Mouse (Mus musculus) kidney, embryonic 16.5 days (tissue): ENCODE results near the gene Phkg2. TPM values are rescaled to one million over a fixed set of nuclear protein-coding genes. Genes with fewer than 3 reads are reported as not detected.

Source experiments
- ATAC-seq: fragments of 200-750 bp; cut with Nextera tagmentation; 2 replicates; pipeline ENCODE4 v1.8.0; 2017; ENCODE audit warnings: moderate TSS enrichment; ENCODE audit not compliant: low FRiP score, low TSS enrichment
- H3K27ac ChIP-seq: fragments of 300-500 bp; sonication (generic); 2 replicates; pipeline ENCODE4 v1.5.1; 2014; ENCODE audit warnings: low read length
- H3K27me3 ChIP-seq: fragments of 300-500 bp; sonication (generic); 2 replicates; pipeline ENCODE4 v1.6.1; 2014; ENCODE audit warnings: low read length, control low read depth, mixed read lengths; ENCODE audit not compliant: insufficient read depth
- H3K36me3 ChIP-seq: fragments of 300-500 bp; sonication (generic); 2 replicates; pipeline ENCODE4 v1.6.1; 2014; ENCODE audit warnings: low read length, control low read depth, mixed read lengths; ENCODE audit not compliant: insufficient read depth
- H3K4me1 ChIP-seq: fragments of 300-500 bp; sonication (generic); 2 replicates; pipeline ENCODE4 v1.6.1; 2014; ENCODE audit warnings: low read length, control low read depth, mixed read lengths; ENCODE audit not compliant: insufficient read depth
- H3K4me2 ChIP-seq: fragments of 300-500 bp; sonication (generic); replicated peaks from 2 replicates; pipeline ENCODE4 v1.6.1; 2014; ENCODE audit warnings: low read depth, low read length
- H3K4me3 ChIP-seq: fragments of 300-500 bp; sonication (generic); 2 replicates; pipeline ENCODE4 v1.5.1; 2014; ENCODE audit warnings: mild to moderate bottlenecking, low read length
- H3K9ac ChIP-seq: fragments of 300-500 bp; sonication (generic); replicated peaks from 2 replicates; pipeline ENCODE4 v1.6.1; 2014; ENCODE audit warnings: low read length
- H3K9me3 ChIP-seq: fragments of 300-500 bp; sonication (generic); 2 replicates; pipeline ENCODE4 v1.6.1; 2016; ENCODE audit warnings: low read length, control low read depth
- WGBS: fragments of 180-500 bp; shearing (Covaris S2); extraction: QIAGEN DNeasy Blood & Tissue Kit; methylation state at CpG from one replicate; pipeline ENCODE4 v1.1.7; 2014; 5-methylcytosine and 5-hydroxymethylcytosine counted together
- polyA plus RNA-seq: library from polyadenylated mRNA; unstranded; fragments of >200 nt; fragmentation: Nextera tagmentation; extraction: Ambion mirVana; gene quantifications from 2 replicates; pipeline ENCODE4 v1.2.1, GENCODE M21; 2015

Phkg2 gene
- polyA plus RNA-seq, 1 experiment from 2014 or later, result 40.7 TPM

DNA sequence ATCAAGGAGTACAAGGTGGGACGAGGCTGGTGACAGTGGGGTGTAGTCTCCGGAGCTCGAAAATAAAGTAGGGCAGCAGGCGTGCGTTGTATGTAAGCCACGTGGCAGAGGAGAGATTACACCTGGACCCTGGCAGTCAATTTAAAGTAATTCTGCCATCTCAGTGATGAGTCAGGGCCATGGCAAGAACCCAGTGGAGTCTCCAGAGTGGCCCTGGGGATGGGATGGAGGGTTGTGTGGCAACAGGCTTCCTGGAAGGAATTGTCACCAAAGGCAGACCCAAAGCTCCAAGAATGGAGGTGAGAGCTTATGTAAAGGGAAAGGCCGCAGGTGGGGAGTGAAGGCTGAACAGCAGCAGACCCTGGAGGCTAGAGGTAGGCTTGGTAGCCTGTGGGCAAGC lies 27.5 kb downstream of the Phkg2 start:
- peaks cover 73% of the 10 kb centered on the region for H3K36me3 ChIP-seq
- no peak for ATAC-seq
- 93% methylated on average over 7 of the region's 7 CpGs for WGBS
- no peak overlapping the region for H3K4me3 ChIP-seq
- H3K9me3 ChIP-seq, result no peaks in the 10 kb centered on the region
- H3K9ac ChIP-seq, result no peak overlapping the region
- H3K27ac ChIP-seq, result no peak overlapping the region
- H3K4me2 ChIP-seq, result no peak overlapping the region
- no peaks in the 10 kb centered on the region for H3K27me3 ChIP-seq
- no peaks in the 10 kb centered on the region for H3K4me1 ChIP-seq

DNA sequence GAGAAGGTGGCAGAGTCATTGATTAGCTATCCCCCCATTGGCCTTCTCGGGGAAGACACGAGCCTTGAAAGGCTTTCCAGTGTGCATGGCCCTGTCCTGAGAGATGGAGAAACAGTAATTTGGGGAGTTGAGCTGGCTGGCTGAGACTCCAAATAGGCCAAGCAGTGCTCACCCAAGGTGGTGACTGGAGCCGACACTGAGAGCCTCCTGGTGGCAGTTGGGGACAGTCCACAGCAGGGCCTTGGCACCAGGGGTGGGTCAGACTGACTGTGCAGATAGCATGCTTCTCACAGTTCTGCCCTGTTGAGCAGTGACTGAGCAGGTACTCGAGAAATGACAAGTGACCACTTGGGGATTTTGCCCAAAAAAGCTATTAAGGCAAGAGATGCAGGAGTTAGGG lies 28.6 kb downstream of the Phkg2 start:
- 79% methylated on average over 4 of the region's 4 CpGs for WGBS
- peaks cover 62% of the 10 kb centered on the region for H3K36me3 ChIP-seq
- H3K9me3 ChIP-seq, result no peaks in the 10 kb centered on the region
- no peaks in the 10 kb centered on the region for H3K4me1 ChIP-seq
- no peak overlapping the region for H3K4me2 ChIP-seq
- no peak for ATAC-seq
- no peak overlapping the region for H3K4me3 ChIP-seq
- H3K27me3 ChIP-seq, result no peaks in the 10 kb centered on the region
- no peak overlapping the region for H3K27ac ChIP-seq
- H3K9ac ChIP-seq, result no peak overlapping the region

DNA sequence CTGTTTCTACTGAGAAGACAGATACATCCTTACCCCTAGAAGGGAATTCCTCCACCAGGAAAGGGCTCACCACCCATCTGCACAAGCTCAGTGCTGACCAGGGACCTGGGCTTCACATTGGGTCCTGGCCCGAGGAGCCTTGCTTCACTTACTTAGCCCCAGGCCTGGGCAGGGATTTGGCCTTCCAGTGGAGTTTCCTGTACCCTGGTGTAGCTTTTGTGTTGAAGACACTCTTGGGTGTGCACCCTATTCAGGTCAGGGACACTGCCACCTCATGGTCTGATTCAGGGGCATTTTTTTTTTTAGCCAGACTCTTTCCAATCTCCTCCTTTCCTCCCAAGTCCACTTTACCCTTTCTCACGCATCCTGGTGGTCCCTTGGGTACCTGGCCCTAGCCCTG lies 29.8 kb downstream of the Phkg2 start:
- Histone ChIP-seq H3K4me3 (no peak overlapping the region), H3K27ac (no peak overlapping the region), H3K36me3 (peaks cover 50% of the 10 kb centered on the region), H3K4me1 (no peaks in the 10 kb centered on the region), H3K9ac (no peak overlapping the region), H3K27me3 (no peaks in the 10 kb centered on the region), H3K9me3 (no peaks in the 10 kb centered on the region), H3K4me2 (no peak overlapping the region)
- no peak for ATAC-seq
- WGBS, result 83% methylated on average over 2 of the region's 2 CpGs

DNA sequence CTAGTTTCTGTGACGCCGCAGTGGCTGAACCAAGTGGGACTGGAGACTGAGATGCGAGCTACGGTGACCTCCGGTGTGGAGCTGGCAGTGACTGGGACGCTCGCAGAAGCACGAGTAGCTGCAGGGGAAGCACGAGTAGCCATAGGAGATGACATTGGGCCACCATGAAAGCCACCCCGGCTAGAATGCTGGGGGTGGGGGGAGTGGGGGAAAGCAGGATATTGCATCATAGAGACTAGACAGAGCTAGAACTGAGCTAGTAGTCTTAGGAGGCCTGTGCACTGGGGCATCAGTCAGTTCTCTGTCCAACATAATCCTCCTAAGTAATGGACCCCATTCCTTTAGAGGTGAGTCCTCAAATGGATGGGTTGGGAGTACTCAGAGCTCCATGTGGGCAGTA lies 31.1 kb downstream of the Phkg2 start:
- 91% methylated on average over 10 of the region's 10 CpGs for whole genome bisulfite sequencing
- H3K36me3 ChIP-seq, result peaks cover 49% of the 10 kb centered on the region
- H3K4me2 ChIP-seq, result no peak overlapping the region

DNA sequence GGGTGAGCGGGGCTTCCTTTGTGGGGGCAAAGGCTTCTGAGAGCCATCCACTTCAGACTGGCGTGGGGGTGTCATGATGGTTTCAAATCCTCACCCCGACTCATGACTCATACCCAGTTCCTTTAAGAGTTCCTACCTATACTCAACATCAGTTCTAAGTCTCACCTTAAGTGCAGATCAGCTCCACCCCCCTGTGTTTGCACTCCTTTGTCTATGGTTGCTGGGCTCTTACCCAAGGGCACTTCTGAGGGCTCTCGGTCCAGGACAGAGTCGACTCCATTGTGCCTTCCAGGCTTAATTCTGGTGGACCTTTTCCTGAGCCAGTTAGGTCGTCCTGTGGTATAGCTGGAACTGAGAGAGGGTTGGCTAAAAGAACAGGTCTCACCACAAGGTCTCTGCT lies 34.0 kb downstream of the Phkg2 start:
- Histone ChIP-seq H3K27ac (no peak overlapping the region), H3K9ac (no peak overlapping the region), H3K36me3 (peaks cover 56% of the 10 kb centered on the region), H3K4me2 (no peak overlapping the region), H3K4me3 (no peak overlapping the region), H3K4me1 (no peaks in the 10 kb centered on the region), H3K27me3 (no peaks in the 10 kb centered on the region), H3K9me3 (peaks cover 6% of the 10 kb centered on the region; the same call in 1 of the 2 replicates)
- ATAC-seq, result no peak
- WGBS, result 91% methylated on average over 6 of the region's 6 CpGs

More for the DNA sequence above, 31.1 kb downstream of the Phkg2 start:
- no peaks in the 10 kb centered on the region for H3K27me3 ChIP-seq
- H3K27ac ChIP-seq, result no peak overlapping the region
- no peak overlapping the region for H3K9ac ChIP-seq
- ATAC-seq, result no peak
- no peaks in the 10 kb centered on the region for H3K4me1 ChIP-seq
- H3K4me3 ChIP-seq, result no peak overlapping the region
- no peaks in the 10 kb centered on the region for H3K9me3 ChIP-seq

DNA sequence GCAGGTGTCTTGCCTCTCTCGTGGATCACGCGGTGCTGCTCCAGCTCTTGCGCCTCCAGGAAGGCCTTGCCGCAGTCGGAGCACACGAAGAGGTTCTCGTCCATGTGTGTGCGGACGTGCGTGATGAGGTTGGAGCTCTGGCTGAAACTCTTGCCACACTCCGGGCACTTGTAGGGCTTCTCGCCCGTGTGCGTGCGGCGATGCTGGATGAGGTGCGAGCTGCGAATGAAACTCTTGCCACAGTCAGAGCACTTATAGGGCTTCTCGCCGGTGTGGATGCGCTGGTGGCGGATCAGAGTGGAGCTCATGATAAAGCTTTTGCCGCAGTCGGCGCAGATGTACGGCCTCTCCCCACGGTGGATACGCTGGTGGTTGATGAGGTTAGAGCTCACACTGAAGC lies 37.9 kb downstream of the Phkg2 start:
- no peak for ATAC-seq
- 95% methylated on average over 29 of the region's 29 CpGs for WGBS
- H3K36me3 ChIP-seq, result peaks cover 47% of the 10 kb centered on the region

DNA sequence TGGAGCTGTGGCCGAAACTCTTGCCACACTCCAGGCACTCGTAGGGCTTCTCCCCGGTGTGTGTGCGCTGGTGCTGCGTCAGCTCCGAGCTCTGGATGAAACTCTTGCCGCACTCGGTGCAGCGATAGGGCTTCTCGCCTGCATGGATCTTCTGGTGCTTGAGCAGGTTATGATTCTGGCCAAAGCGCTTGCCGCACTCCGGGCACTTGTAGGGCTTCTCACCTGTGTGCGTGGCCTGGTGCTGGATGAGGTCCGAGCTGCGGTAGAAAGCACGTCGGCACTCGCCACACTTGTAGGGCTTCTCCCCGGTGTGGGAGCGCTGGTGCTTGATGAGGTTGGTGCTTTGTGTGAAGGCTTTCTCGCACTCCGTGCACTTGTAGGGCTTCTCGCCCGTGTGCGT lies 38.4 kb downstream of the Phkg2 start:
- peaks cover 47% of the 10 kb centered on the region for H3K36me3 ChIP-seq
- no peak overlapping the region for H3K9ac ChIP-seq
- WGBS, result 97% methylated on average over 26 of the region's 26 CpGs
- H3K27ac ChIP-seq, result no peak overlapping the region
- H3K9me3 ChIP-seq, result peaks cover 7% of the 10 kb centered on the region; the same call in 1 of the 2 replicates
- H3K27me3 ChIP-seq, result no peaks in the 10 kb centered on the region
- peaks cover 17% of the 10 kb centered on the region for H3K4me1 ChIP-seq
- no peak overlapping the region for H3K4me2 ChIP-seq
- H3K4me3 ChIP-seq, result no peak overlapping the region
- no peak for ATAC-seq

More for the DNA sequence above, 37.9 kb downstream of the Phkg2 start:
- Histone ChIP-seq H3K27ac (no peak overlapping the region), H3K9ac (no peak overlapping the region), H3K4me3 (no peak overlapping the region), H3K27me3 (no peaks in the 10 kb centered on the region), H3K9me3 (peaks cover 7% of the 10 kb centered on the region; the same call in 1 of the 2 replicates), H3K4me2 (no peak overlapping the region), H3K4me1 (peaks cover 13% of the 10 kb centered on the region)

DNA sequence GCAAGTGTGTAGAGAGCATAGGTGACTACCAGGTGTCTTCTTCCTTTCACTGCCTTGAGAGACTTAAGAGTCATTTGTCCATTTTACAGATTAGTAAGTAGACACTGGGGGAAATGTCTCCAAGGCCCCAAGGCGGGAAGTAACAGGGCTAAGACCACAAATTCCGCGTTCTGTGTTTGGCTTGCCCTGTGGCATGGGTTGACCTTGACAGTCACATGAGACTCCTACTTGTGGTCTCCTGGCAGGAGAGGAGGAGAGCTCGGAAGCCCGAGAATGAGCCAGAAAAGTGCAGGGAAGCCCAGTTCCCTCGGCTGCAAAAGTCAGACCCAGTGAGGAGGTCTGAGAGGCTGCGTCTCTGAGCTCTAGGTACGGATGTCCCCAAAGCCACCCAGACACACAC lies 40.4 kb downstream of the Phkg2 start:
- H3K4me1 ChIP-seq, result peaks cover 17% of the 10 kb centered on the region
- H3K9ac ChIP-seq, result peak overlapping the region; percentile 99
- peaks cover 43% of the 10 kb centered on the region for H3K36me3 ChIP-seq
- H3K27ac ChIP-seq, result no peak overlapping the region
- no peak for ATAC-seq
- 78% methylated on average over 8 of the region's 8 CpGs for WGBS
- H3K9me3 ChIP-seq, result peaks cover 7% of the 10 kb centered on the region; the same call in 1 of the 2 replicates
- H3K27me3 ChIP-seq, result no peaks in the 10 kb centered on the region
- H3K4me2 ChIP-seq, result peak overlapping the region; percentile 81
- peak overlapping the region; percentile 100 for H3K4me3 ChIP-seq

DNA sequence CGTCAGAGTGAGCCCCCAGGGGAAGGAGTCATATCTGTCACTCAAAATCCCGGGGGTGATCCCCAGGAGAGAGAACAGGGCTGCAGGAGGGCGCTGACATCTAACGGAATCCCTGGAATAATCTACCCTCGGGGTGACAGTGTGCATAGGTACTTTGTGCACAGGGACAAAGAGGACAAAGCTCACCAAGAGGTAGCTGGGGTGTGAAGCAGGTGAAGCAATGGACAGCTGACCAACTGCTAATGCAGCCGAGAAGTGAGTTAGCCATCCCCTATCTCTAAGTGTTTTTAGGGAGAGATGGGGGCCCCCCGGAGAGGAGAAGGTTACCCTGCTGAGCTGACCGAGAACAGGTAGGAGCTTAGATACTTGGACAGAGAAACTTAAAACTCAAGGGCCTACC lies 41.0 kb downstream of the Phkg2 start:
- Histone ChIP-seq H3K4me3 (peak overlapping the region; percentile 100), H3K27me3 (no peaks in the 10 kb centered on the region), H3K27ac (peak overlapping the region; percentile 94), H3K9ac (peak overlapping the region; percentile 99), H3K36me3 (peaks cover 38% of the 10 kb centered on the region), H3K4me2 (peak overlapping the region; percentile 81), H3K4me1 (peaks cover 17% of the 10 kb centered on the region), H3K9me3 (peaks cover 7% of the 10 kb centered on the region; the same call in 1 of the 2 replicates)
- WGBS, result 18% methylated on average over 8 of the region's 8 CpGs
- ATAC-seq, result no peak; the same call in 1 of the 2 replicates

DNA sequence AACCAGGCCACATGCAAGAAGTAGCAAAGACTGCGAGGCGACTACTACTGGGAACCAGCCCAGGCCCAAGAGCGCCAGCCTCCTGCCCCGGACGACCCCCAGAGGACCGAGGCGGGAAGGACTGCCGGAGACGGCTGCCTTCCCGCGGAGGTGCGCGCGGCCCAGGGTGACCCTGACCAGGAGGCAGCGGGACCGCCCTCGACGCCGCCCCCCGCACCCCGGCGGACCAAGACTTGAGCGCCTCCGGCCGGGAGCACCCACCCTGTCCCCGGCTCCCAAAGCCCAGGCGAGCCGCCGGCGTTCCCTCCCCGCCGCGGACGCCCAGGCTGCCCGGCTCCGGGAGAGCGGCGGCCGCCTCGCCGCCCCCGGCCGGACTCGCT lies 41.4 kb downstream of the Phkg2 start:
- H3K27ac ChIP-seq, result peak overlapping the region; percentile 94
- peaks cover 35% of the 10 kb centered on the region for H3K36me3 ChIP-seq
- WGBS, result under 1% methylated on average over 41 of the region's 44 CpGs
- ATAC-seq, result peak; percentile 72
- H3K27me3 ChIP-seq, result no peaks in the 10 kb centered on the region
- peaks cover 7% of the 10 kb centered on the region; the same call in 1 of the 2 replicates for H3K9me3 ChIP-seq
- peak overlapping the region; percentile 99 for H3K9ac ChIP-seq
- peak overlapping the region; percentile 81 for H3K4me2 ChIP-seq
- peak overlapping the region; percentile 100 for H3K4me3 ChIP-seq
- peaks cover 17% of the 10 kb centered on the region for H3K4me1 ChIP-seq
